Mouse (Mus musculus) cerebellum, adult (tissue): ENCODE data around the gene Prf1.

Experiments used
- ATAC-seq: cut with Nextera tagmentation; 2 replicates; pipeline ENCODE4 v1.9.2; 2017; ENCODE audit warnings: mild to moderate bottlenecking, moderate library complexity, mixed read lengths; ENCODE audit not compliant: insufficient number of reproducible peaks, low FRiP score, low TSS enrichment

The Prf1 gene

DNA sequence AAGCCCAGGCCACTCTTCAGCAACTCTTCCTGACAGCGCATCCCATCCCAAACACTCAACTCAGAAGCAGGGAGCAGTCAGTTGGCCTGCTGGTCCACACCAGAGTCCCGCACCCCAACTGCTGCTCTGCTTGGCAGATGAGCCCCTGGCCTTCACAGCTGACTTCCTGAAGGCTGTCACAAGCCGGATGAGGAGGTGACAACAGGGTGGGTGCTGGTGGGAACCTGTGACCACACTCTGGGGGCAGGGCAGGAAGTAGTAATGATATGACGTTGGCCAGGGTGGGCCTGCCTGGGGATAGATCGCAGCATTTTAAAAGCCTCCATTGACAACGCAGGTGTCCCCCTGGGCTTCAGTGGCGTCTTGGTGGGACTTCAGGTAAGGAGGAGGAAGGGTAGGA lies at the start of gene Prf1:
TSS of gene Prf1 (plus strand) at position 357 of the 400 bp plus-strand sequence.
- ATAC-seq = no peak

DNA sequence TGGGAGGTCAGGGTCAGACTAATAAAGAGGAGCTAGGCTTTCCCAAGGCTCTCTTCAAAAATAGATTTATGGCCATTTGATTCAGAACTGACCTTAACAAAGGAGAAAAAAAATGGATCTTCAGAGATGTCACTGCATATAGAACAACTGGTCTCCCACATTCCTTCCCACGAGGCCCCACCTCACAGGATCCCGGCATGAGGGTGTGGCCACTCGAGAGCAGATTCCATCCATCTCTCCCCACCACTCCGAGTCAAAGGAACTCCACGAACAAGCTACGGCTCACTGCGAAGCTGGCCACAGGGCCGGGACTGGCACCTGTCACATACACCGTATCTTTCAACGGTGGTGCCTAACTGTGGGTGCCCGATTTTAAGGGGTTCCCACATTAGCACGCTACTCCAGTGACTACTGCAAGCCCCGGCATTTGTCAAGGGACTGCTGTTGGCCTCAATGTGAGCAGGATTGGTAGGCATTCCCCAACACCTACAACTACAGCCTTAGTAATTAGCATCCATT lies 49.0 kb upstream of the Prf1 start:
- ATAC-seq = no peak

DNA sequence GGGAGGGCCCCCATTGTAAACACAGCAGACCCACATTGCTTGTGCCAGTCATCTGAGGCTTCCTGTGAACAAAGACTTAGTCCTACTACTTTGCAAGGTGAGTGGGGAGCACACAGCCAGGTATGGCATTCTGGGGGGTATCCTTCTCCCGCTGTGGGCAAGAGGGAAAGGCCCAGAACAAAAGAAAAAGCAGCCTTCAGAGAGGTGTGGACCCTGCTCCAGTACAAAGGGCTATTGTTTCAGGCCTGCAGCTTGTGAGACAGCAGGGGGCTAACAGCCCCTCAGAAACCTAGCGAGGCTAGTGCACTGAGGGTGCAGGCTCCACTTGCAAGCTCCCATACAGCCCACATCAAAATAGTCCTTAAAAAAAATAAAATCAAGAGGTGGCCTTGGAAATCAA lies 47.7 kb upstream of the Prf1 start:
- no peak for ATAC-seq

DNA sequence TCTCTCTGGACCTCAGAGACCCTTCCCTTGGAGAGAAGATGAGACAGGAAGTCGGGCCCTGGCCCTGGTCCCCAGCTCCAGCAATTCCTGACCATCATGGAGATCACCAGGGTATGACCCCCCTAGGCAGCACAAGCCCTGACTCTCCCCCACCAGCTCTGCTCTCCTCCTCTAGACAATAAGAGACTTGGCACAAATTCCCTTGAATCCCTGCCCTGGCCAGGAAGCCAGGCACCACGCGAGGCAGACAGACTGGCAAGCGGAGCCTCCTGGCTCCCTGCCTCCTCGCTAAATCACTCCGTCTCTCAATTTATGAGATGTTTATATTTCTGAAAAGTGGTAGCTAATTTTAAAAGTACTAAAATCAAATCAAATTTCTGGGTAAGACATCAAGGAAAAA lies 42.9 kb upstream of the Prf1 start:
- peak; percentile 49; the same call in 1 of the 2 replicates for ATAC-seq

DNA sequence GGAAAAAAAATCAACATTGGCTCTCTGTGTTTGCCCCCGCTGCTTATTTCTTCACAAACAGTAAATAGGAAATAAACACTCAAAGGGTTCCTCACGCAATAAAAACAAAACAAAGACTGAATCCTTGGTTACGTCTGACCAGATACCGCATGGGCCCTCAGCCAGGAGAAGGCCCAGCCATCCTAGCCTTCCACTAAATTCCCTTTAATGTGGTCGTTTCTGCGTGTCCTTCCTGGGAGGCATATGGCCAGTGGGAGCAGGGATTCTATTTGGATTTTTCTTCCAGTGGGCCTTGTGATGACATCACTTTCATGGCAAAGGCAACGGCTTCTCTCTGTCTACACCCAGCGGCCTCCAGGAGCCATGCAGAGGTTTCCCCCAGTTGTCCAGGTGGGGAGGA lies 42.4 kb upstream of the Prf1 start:
- no peak for ATAC-seq

DNA sequence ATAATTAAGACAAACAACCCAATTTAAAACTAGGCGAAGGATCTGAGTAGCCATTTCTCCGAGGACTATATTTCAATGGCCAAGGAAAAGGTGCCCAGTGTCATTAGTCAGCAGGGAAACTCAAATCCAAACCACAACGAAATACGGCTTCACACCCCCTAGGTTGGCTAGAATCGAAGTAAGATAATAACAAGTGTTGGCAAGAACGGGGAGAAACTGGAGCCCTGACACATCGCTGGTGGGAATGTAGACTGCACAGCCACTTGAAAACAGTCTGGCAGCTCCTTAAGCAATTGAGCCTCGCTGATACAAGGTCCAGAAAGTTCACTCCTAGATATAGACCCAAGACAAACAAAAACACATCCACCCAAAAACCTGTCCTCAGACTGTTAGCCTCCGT lies 41.0 kb upstream of the Prf1 start:
- no peak for ATAC-seq

DNA sequence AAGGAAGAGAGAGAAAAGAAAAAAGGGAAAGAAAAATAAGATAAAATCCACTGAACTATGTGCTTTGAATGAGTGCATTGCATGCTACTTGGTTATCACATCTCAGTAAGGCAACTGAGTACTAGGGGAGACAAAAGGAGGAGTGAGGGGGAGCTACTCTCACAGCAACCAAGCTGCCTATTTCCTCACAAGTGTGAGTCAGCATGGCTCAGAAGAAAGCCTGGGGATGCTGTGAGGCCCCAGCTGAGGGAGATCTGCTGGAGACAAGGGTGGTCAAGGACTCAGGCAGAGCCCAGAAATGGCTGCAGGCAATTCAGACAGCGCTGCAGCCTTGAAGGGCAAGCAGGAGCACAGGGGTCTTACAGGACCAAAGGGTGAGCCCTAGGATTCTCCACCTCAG lies 39.5 kb upstream of the Prf1 start:
- no peak for ATAC-seq

DNA sequence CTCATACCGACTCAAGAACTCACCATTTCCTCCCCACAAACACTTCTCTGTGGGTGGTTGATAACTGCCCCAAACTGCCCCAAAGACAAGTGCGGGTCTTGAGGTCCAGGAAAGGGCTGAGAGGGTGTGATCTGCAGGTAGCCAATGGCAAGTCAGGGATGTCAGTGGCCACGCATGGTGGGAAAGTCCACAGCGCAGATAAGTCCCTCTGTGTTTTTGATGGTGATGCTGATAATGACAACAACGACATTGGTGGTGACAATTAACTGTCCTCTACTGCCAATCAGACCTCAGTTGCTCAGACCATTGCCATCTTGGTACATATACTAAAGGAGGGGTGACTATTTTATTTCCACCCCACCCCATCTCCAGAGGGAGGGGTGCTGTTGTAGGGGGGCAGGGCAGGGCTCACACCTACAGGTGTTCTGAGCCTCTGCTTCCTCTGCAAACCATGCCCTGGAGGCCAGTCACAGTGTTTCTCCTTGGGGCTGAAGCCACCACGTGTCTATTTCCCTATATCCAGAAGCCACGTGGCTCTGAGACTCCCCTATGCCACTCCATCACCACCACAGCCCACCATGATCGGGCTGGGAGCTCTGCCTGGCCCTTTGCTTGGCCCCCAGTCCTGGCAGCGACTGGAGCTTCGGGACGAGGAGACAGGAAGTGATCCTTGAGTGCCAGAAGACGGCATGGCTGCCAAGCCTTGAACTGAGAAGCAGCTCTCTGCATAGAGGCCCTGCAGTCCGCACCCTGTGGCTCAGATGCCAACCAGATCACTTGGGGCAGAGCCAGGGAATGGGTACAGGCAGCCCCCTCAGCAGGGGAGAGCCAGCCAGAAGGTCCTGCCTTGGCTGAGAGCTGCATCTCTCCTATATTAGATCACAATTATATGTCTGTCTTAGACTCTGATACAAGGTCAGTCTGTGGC lies 36.1 kb upstream of the Prf1 start:
- no peak for ATAC-seq

DNA sequence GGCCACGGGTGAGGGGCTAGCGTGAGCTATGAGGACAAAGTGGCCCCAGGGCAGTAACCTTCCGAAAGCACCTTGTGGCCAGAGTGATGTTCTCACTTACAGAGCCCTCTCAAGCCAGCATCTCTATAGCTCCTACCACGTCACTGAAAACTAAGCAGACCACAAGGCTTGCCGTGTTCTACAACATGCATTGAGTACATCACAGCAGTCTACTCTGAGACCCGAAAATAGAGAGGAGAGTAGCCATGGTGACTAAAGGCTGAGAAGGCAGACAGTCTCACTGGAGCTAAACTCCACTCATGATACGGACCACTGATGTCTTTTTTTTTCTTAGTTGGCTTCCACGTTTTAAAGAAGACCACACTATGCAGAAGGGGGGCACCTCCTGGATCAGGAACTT lies 34.0 kb upstream of the Prf1 start:
- ATAC-seq = no peak

DNA sequence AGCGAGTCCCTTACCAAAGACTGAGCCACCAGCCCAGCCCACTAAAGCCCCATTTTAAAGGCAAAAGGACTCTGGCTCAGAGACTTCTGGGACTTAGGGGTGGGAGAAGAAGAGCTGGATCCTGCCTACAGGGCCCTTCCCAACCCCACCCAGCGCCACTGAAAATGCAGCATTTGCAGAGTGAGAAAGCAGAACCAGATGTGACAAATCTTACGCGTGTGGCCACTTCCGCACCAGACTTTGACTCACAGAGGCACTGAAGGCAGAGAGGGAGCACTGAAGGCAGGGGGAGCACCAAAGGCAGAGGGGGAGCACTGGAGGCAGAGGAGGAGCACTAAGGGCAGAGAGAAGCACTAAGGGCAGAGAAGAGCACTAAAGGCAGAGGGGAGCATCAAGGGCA lies 30.3 kb upstream of the Prf1 start:
- ATAC-seq = no peak

DNA sequence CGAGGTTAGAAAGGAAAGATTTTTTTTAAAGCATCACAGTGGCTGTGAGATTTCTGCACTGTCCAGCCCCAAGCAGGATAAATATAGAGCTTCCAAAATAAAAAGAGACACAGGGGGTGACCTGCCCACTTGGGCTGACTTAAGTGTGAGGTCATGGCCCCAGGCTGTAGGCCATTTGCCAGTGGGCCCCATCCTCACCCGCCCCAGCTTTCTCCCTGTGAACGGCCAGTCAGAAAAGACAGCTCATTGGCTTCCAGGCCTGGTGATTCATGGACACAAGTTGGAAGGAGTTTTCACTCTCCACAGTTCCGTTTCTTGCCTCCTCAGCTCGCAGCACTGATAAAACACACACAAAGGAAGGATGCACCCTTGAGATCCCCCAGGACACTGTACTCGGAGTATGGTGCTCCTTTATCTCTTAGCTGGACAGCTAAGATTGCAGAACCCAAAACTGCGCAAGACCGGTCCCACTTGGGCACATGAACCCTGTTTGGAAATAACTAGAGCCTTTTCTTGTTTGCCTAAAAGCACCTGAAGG lies 25.5 kb upstream of the Prf1 start:
- no peak for ATAC-seq

DNA sequence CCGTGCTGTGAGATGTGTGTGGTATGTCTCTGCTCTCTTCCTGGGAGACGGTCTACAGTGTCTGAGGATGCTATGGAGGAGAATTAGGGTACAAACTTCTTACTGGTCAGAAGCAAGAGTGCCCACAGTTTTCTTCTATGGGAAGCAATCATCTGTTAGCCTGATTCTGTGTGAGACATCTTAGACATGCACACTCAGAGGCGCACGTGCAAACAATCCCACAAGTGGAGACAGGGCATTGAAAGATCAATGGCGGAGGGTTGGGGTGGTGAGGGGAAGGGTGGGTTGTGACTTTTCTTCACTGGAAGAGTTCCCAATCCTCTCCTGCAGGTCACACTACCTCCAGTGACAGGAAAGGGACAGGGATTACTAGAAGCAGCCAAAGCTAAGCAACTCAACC lies 25.0 kb upstream of the Prf1 start:
- ATAC-seq = no peak

DNA sequence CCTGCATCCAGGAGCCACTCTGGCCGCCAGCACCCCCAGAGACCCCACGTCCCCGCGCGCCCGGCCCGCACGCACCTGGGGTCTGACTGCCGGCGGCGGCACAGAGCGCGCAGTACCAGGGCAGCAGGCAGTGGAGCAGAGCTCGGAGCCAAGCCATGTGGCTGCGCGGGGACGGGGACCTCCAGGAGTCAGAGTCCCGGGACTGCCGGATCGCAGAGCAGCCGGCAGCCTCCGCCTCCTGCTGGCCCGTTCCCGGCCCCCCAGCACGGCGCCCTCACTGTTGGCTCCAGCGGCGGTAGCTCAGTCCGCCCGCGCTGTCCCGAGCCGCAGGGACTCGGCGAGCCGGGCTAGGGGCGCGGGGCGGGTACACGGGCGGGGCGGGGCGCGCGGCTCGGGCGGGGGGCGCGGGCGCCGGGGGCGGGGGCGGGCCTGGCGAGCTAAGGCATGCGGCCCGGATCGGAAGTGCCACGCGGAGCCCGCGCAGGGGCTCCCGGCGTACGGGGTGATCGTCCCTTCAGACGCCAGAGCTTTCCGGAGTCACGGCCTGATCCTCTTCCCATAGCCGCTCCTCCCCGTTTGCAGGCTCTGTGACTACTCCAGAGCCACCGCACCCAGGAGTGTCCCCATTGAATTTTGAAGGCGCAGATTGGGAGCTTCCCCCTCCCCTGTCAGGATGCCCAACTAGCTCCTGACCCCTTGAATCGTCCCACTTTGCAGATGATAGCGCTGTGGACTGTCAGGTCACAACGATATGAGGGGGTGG lies 24.4 kb upstream of the Prf1 start, which contains the start of gene Adamts14:
TSS of gene Adamts14 (minus strand) at position 358 of the 763 bp plus-strand sequence.
- ATAC-seq = no peak

DNA sequence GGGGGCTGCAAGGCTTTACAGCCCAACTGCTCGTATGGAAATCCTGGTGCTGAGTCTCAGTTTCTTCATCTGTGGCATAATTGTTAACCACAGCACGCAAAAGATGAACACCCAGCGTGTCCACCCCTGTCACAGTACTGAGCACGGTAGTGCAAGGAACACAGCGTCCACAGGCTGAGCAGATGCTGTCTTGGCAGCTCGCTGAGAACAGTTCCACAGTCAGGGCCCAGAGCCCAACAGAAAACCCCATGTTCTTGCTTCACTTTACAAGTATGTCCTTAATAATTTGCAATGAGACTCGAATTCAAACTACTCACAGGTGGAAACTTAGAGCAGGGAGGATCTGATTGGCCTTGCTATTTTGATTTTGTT lies 23.8 kb upstream of the Prf1 start:
- ATAC-seq = no peak

DNA sequence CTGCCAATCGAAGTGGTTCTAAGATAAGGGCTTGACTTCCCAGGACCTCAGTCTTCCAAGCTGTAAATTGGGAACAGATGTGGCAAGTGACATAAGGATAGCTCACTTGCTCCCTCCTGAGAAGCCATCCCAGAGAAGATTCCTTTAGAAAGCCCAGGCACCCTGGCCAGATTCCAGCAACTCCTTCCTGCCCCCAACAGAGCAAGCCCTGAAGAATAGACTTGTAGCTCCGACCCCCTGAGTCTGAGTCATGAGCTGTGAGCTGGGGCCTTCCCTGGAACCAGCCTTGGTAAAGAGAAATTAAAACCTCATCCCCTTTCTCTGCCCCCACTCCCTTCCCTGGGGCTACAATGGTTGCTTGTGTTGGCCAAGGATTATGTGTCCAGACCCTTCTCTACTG lies 23.1 kb upstream of the Prf1 start:
- no peak for ATAC-seq

DNA sequence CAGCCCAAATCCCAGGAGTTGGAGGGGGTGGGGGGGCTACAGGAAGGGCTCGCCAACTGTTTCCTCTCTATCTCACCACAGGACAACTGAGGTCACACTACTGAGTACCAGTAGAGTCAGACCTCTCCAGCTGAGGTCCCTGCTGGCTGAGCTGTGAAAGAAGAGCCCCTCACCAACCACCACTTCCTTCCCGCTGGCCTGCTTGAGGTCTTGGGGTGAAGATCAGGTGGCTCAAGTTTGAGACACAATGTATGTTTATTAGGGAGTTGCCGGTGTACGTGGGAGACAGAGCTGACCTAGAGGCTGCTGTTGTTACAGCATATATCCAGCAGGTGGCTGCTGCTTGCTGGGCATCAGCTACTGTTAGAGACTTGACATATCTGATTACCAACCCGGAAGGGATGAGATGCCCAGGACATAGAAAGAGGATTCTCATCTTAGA lies 21.9 kb upstream of the Prf1 start:
- ATAC-seq = peak; percentile 63; the same call in 1 of the 2 replicates

DNA sequence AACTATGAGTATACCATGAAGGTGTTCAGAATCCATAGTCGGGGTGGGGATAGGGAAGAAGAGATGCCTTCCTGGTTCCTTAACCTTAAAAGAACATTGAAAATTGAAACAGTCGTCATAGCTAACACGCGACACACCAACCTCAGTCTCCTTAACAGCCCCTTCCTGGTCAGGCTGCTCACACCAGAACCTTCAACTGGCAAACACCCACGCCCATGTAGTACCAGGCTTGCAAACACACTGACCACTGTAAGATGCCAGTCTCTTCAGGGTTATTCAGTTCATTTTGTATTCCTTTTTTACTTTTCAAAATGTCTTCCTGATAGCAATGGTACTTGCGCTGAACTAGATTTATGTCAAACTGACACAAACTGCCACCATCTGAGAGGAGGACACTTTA lies 20.6 kb upstream of the Prf1 start:
- no peak for ATAC-seq

DNA sequence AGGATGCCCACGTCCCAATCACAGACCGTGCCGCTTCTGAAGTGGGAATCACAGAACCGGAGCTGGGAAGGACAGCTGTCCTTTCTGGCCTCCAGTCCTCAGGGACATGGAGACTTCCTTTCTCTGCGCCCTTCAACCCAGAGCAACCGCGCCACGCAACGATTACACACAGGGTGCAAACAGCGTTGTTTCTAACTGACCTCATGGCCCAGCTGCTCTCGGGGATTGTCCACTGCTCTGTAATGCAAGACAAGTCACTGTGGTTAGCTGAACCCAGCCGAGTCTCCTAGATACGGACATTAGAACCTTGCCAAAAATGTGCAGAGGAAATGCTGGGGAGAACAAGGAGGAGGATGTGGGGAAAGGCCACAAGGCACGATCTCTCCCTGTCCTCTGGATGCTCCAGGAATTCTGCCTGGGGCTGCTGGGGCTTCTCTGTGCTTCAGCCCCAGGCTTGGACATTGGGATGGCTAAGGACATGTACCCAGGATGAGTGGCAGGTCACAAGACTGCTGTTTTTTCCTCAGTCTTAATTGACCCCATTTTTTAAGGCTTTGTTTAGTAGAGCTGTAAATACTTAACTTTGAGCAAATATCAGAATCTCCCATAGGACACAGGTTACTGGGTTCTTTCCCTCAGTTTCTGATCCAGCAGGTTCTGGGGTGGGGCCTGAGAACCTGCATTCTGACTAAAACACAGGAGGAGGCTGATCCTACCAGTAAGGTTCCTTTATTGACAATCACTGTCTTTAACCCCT lies 19.5 kb upstream of the Prf1 start:
- no peak for ATAC-seq

DNA sequence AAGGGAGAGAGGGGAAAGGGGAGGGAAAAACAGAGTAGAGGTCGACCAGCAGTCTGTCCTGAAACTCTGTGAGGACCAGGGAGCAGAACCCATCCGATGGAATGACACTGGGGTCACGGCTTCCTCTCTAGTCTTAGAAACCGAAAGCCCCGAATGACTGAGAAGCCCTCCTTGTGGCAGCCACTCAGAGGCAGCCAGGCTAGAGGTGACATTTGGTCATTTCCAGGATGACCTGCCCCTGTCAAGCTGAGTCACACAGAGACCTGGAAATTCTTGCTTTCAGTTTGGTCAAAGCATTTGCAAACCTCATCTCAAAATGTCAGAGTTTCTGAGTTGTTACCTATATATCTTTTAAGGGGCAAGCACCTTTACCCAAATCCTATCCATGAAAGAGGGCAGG lies 16.5 kb upstream of the Prf1 start:
- no peak for ATAC-seq

DNA sequence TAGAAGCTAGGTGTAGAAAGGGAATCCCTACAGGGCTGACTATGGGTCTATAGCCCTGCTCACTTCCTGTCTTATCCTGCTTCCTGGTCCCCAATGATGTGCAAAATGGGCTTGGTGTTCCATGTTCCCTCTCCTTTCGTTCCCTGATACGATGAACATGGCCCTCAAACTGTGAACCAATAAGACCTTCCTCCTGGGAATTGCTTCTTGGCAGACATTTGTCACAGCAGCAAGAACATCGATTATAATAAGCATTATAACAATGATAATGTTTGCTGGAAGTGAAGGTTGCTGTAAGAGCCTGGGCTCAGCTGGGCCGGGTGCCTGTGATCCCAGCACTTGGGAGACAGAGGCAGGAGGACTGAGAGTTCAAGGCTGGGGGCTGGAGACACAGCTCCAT lies 13.3 kb upstream of the Prf1 start:
- ATAC-seq = no peak
